Mouse (Mus musculus) bone marrow macrophage, adult 2 months (primary cell): Measurements from ENCODE around the gene Mcrip1.

Source experiments
- CTCF ChIP-seq: IDR thresholded peaks from 2 replicates; pipeline ENCODE4 v1.5.1; 2012; ENCODE audit warnings: low read depth, mild to moderate bottlenecking, low read length, moderate library complexity
- POLR2A ChIP-seq: IDR thresholded peaks from 2 replicates; pipeline ENCODE4 v1.6.1; 2012; ENCODE audit warnings: mild to moderate bottlenecking, low read depth, low read length, borderline replicate concordance

- TF ChIP-seq CTCF (no peak), POLR2A (no peak)
These were observed 26.9 kb downstream of the Mcrip1 start for GRCm38 (mm10) chr11:120522581-120522980.
